Mouse (Mus musculus) CH12.LX (cell line): ENCODE data around the gene Zranb3.

Experiments used
- MAX ChIP-seq: IDR thresholded peaks from 2 replicates; pipeline ENCODE4 v1.6.1; 2011; ENCODE audit warnings: low read length, improper control_type of control experiment
- NRF1 ChIP-seq: IDR thresholded peaks from 2 replicates; pipeline ENCODE4 v1.6.1; 2014; ENCODE audit warnings: low read depth, mild to moderate bottlenecking, inconsistent platforms, low read length, improper control_type of control experiment, moderate library complexity

- no peak for TF ChIP-seq MAX
- no peak for TF ChIP-seq NRF1
Measured at GRCm38 (mm10) chr1:128081873-128082272, 21.0 kb downstream of the Zranb3 start.
